Mouse (Mus musculus) G1E (cell line): ENCODE data around the gene Wwox. TPM values are rescaled to one million over a fixed set of nuclear protein-coding genes. Genes with fewer than 3 reads are reported as not detected.

Experiments
- ATAC-seq: 2 replicates; pipeline ENCODE4 v1.8.0; 2016; ENCODE audit warnings: mild to moderate bottlenecking; ENCODE audit not compliant: insufficient number of reproducible peaks, poor library complexity, low FRiP score, severe bottlenecking; ENCODE audit errors: extremely low read depth
- DNase-seq: peaks from one replicate; pipeline ENCODE4 v3.0.0; 2012; ENCODE audit warnings: low spot score
- H3K27me3 ChIP-seq: 2 replicates; pipeline ENCODE4 v1.6.1; 2012; ENCODE audit warnings: mild to moderate bottlenecking, low read length, inconsistent platforms; ENCODE audit not compliant: insufficient read depth
- H3K36me3 ChIP-seq: replicated peaks from 2 replicates; pipeline ENCODE3; 2012; ENCODE audit warnings: mild to moderate bottlenecking, inconsistent platforms
- H3K4me1 ChIP-seq: 2 replicates; pipeline ENCODE4 v1.6.1; 2012; ENCODE audit warnings: low read depth, low read length, inconsistent platforms, mixed read lengths; ENCODE audit not compliant: insufficient read depth
- H3K4me3 ChIP-seq: 2 replicates; pipeline ENCODE4 v1.5.1; 2012; ENCODE audit warnings: low read depth, mild to moderate bottlenecking, inconsistent platforms, low read length, moderate library complexity, mixed read lengths
- H3K9me3 ChIP-seq: replicated peaks from 2 replicates; pipeline ENCODE4 v1.6.1; 2012; ENCODE audit warnings: inconsistent platforms
- CTCF ChIP-seq: IDR thresholded peaks from 2 replicates; pipeline ENCODE4 v1.5.1; 2012; ENCODE audit warnings: low read depth, low read length, inconsistent platforms, mixed read lengths
- GATA1 ChIP-seq: IDR thresholded peaks from 2 replicates; pipeline ENCODE4 v1.6.1; 2012; ENCODE audit warnings: borderline replicate concordance, low read length, inconsistent platforms, mixed read lengths
- GATA2 ChIP-seq: IDR thresholded peaks from 2 replicates; pipeline ENCODE4 v1.6.1; 2012; ENCODE audit warnings: low read depth, low read length, inconsistent platforms, borderline replicate concordance
- POLR2AphosphoS5 ChIP-seq: IDR thresholded peaks from 2 replicates; pipeline ENCODE4 v1.6.1; 2012; ENCODE audit warnings: low read depth, low read length, inconsistent platforms; ENCODE audit not compliant: insufficient replicate concordance
- TAL1 ChIP-seq: conservative IDR thresholded peaks from 2 replicates; pipeline ENCODE4 v1.6.1; 2012; ENCODE audit warnings: low read depth, low read length, inconsistent platforms, mixed read lengths
- polyA plus RNA-seq: library from polyadenylated mRNA; stranded (reverse); fragments of >175 nt; gene quantifications from 2 replicates; pipeline ENCODE4 v1.2.3, GENCODE M21; 2012
- total RNA-seq, 2 experiments: library from RNA; stranded (forward) in 1 of 2; stranded (reverse) in 1 of 2; fragments of 200-1000 nt in 1 of 2; fragments of >200 nt in 1 of 2; fragmentation: Nextera tagmentation in 1 of 2; gene quantifications; 2 replicates each; pipeline ENCODE4 v1.2.3; 2014 to 2017

The Wwox gene
- total and polyA plus RNA-seq, 3 experiments, result 5.8 to 33.9 (median 7.2) TPM

GRCm38 (mm10) chr8:115161520-115161919 is 722.1 kb downstream of the Wwox start:
- ATAC-seq, result no peak
- DNase-seq, result no peak

DNA sequence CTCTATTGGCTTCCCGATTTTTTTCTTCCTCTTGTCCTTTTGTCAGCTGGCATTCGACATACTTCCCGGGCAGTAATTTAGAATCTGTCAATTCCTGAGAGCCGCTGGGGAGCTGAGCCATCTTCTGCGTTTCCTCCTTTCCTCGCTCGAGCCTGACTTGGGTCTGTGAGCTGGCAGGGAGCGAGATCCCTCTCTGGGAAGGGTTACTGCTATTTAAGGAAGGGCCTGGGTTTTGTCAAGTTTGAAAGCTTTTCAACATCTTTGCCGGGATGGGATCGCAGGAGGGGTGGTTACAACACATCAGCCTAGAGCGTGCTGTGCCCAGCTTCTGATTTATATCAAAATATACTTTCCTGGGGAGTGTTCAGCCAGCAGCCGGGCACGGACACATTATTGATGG is 725.4 kb downstream of the Wwox start:
- DNase-seq, result no peak

More at GRCm38 (mm10) chr8:115161520-115161919, 722.1 kb downstream of the Wwox start:
- Histone ChIP-seq H3K36me3 (no peaks in the 10 kb centered on the region), H3K4me1 (no peaks in the 10 kb centered on the region), H3K9me3 (peaks cover 73% of the 10 kb centered on the region), H3K27me3 (no peaks in the 10 kb centered on the region), H3K4me3 (no peak overlapping the region)
- TF ChIP-seq GATA2, result no peak
- no peak for TF ChIP-seq CTCF
- no peak for TF ChIP-seq GATA1
- TF ChIP-seq TAL1, result no peak
- no peak for TF ChIP-seq POLR2AphosphoS5

GRCm38 (mm10) chr8:115173634-115174081 is 734.2 kb downstream of the Wwox start:
- H3K27me3 ChIP-seq, result no peaks in the 10 kb centered on the region
- no peak for DNase-seq
- peaks cover 60% of the 10 kb centered on the region for H3K9me3 ChIP-seq
- no peaks in the 10 kb centered on the region for H3K36me3 ChIP-seq
- H3K4me3 ChIP-seq, result no peak overlapping the region; the same call in 1 of the 2 replicates
- H3K4me1 ChIP-seq, result no peaks in the 10 kb centered on the region
- ATAC-seq, result no peak
- no peak for TF ChIP-seq TAL1
- TF ChIP-seq POLR2AphosphoS5, result no peak
- no peak for TF ChIP-seq GATA2

More for the DNA sequence above, 725.4 kb downstream of the Wwox start:
- Histone ChIP-seq H3K9me3 (peaks cover 72% of the 10 kb centered on the region), H3K4me3 (no peak overlapping the region), H3K36me3 (no peaks in the 10 kb centered on the region), H3K4me1 (no peaks in the 10 kb centered on the region), H3K27me3 (no peaks in the 10 kb centered on the region)
- no peak for ATAC-seq
- TF ChIP-seq POLR2AphosphoS5, result no peak
- TF ChIP-seq TAL1, result no peak
- no peak for TF ChIP-seq CTCF
- TF ChIP-seq GATA2, result no peak
- TF ChIP-seq GATA1, result no peak

- H3K4me3 ChIP-seq, result no peak overlapping the region
- TF ChIP-seq TAL1 (no peak), GATA1 (no peak)
- no peak for ATAC-seq
Measured at GRCm38 (mm10) chr8:115185431-115185964, 746.0 kb downstream of the Wwox start.

DNA sequence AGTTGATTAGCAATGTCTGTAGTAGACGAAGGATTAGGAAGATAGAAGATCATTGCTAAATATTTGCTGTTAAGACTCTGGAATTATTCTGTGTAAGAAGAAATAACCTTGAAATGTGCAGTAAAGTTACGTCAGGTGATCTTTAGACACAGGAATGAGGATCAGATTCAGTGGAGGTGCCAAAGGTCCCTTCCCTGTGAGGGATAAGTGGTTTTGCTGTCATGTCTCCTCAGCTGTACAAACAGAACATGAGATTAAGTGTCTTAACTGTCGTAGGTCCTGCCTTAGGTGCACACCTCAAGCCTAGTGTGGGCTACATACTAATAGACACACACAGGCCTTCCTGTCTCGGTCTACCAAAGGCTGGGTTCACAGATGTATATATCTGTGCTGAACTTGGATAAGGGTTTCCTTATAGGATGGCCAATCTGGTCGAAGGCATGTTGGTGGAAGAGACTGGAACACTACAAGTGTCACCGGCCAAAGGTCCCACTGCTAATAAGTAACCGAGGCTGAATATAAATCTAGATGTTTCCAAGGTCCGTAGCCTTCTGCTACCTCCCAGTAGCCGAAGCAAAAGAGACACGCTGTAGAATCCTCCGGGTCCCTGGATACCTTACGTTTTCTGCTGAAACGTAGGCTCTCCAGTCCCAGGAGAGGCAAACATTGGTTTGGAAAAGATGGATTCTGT is 746.8 kb downstream of the Wwox start:
- ATAC-seq (no peak), DNase-seq (no peak)
- no peak overlapping the region for H3K4me3 ChIP-seq
- H3K9me3 ChIP-seq, result peaks cover 67% of the 10 kb centered on the region
- H3K27me3 ChIP-seq, result no peaks in the 10 kb centered on the region
- no peak for TF ChIP-seq GATA1
- TF ChIP-seq CTCF, result no peak
- no peak for TF ChIP-seq POLR2AphosphoS5
- no peak for TF ChIP-seq GATA2
- TF ChIP-seq TAL1, result no peak
- no peaks in the 10 kb centered on the region for H3K4me1 ChIP-seq
- no peaks in the 10 kb centered on the region for H3K36me3 ChIP-seq

More at GRCm38 (mm10) chr8:115185431-115185964, 746.0 kb downstream of the Wwox start:
- H3K9me3 ChIP-seq, result peaks cover 68% of the 10 kb centered on the region
- H3K4me1 ChIP-seq, result no peaks in the 10 kb centered on the region
- no peaks in the 10 kb centered on the region for H3K27me3 ChIP-seq
- no peak for DNase-seq
- H3K36me3 ChIP-seq, result no peaks in the 10 kb centered on the region

GRCm38 (mm10) chr8:115186882-115187281 is 747.4 kb downstream of the Wwox start:
- H3K4me1 ChIP-seq, result no peaks in the 10 kb centered on the region
- ATAC-seq (no peak), DNase-seq (no peak)
- H3K27me3 ChIP-seq, result no peaks in the 10 kb centered on the region
- H3K36me3 ChIP-seq, result no peaks in the 10 kb centered on the region
- no peak overlapping the region for H3K4me3 ChIP-seq
- TF ChIP-seq CTCF (no peak), GATA2 (no peak), TAL1 (no peak), GATA1 (no peak), POLR2AphosphoS5 (no peak)
- peaks cover 68% of the 10 kb centered on the region for H3K9me3 ChIP-seq
